12 mouse cellular contexts compared by ENCODE assay signal in the genomic region with DNA sequence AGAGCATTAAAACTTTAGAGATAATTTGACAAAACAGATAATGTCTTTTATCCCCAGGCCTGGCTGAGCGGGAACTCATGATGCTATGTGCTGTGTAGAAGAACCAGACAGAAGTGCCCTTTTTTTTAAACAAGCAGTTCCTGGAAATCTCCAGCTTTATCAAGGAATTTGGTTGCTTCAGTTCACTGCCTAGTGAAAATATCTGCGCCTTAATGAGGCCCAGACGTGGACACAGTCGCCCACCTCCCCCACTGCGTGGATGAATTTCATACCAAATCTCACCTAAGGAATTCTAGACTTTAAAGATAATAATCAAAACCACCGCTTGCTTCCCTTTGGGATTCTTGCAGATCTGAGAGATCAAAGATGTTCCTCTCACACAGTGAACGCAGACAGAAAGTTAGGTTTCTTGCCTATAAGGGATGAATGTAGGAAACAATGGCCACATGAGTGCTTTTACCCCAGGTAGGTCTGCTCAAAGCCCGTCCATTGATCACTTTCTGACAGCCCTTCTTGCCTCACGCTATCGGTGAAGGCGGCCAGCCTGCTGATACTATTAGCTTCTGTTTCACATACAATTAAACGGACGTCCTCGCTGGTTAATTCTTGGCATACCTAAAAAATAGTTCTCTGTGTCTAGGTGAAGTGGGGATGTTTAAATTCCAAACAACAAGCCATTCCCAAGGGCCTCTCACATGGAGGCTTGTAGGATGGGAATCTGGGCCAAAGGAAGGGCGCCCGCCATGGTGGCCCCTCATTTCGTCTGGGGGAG.
DNase-seq lines count a peak whose midpoint lies in the region; ATAC-seq and TF ChIP-seq lines count a peak whose summit lies in the region.
"Had no signal": no experiment of that assay in that cellular context is flagged by ENCODE, and none has a peak within 500 bp of the region (broad histone marks: within the 10 kb centered on the region; RNA-seq: fewer than 3 reads in every experiment).

No protein-coding gene starts in this region.

- no peak overlapping the region for H3K9ac ChIP-seq in heart, postnatal 0 days (replicated peaks; ENCODE audit: low read depth, low read length)

- no peaks in the 10 kb centered on the region for H3K27me3 ChIP-seq in heart, postnatal 0 days (ENCODE audit: control insufficient read depth, insufficient read depth, low read length)

- peaks cover 18% of the 10 kb centered on the region for H3K4me1 ChIP-seq in heart, postnatal 0 days (ENCODE audit: control insufficient read depth, insufficient read depth)
- H3K4me1 ChIP-seq: midbrain, embryonic 10.5 days had no signal

- no peak for TF ChIP-seq CTCF in heart, postnatal 0 days (IDR thresholded peaks at IDR 0.05; ENCODE audit: low read depth)

- H3K9me3 ChIP-seq in heart, postnatal 0 days (replicated peaks; ENCODE audit: control insufficient read depth, low read length), result no peaks in the 10 kb centered on the region
- H3K9me3 ChIP-seq: midbrain, embryonic 10.5 days had no signal

- no peak overlapping the region for H3K4me3 ChIP-seq in heart, postnatal 0 days (ENCODE audit: low read depth, low read length)
- H3K4me3 ChIP-seq: gastrocnemius, adult 2 months; midbrain, embryonic 10.5 days had no signal

- 0 out of 2 replicates have a peak overlapping the region, but pooled peaks have one; percentile 6 for H3K27ac ChIP-seq in heart, postnatal 0 days (ENCODE audit: low read depth)
- H3K27ac ChIP-seq: gastrocnemius, adult 2 months; midbrain, embryonic 10.5 days had no signal

- no peak for ATAC-seq in heart, postnatal 0 days (ENCODE audit: insufficient read depth, low read depth)

- WGBS in heart, postnatal 0 days, result 59% methylated on average over 17 of the region's 17 CpGs

- no peak overlapping the region for H3K4me2 ChIP-seq in heart, postnatal 0 days (ENCODE audit: low read depth, low read length)

- H3K36me3 ChIP-seq in heart, postnatal 0 days (replicated peaks; ENCODE audit: control insufficient read depth, insufficient read depth, low read length), result no peaks in the 10 kb centered on the region
- H3K36me3 ChIP-seq: midbrain, embryonic 10.5 days had no signal

- DNase-seq in heart, postnatal 0 days (ENCODE audit: low spot score), result no peak
- DNase-seq in heart, adult 18-20 months, result no peak
- peak; percentile 45 for DNase-seq in NIH3T3 (ENCODE audit: low read depth)
- peak; percentile 53 for DNase-seq in embryo, embryonic 10.5 days (ENCODE audit: low spot score)
- DNase-seq in forelimb bud, embryonic 11.5 days (ENCODE audit: low read depth, low spot score), result peak; percentile 52
- DNase-seq in frontal cortex, postnatal 10 days (ENCODE audit: low spot score in 2 of 2), result no peak
- no peak for DNase-seq in right cerebral cortex, adult 2 months (ENCODE audit: low spot score in 2 of 2)
- DNase-seq: cerebellum, adult 9-10 months; gastrocnemius, adult 2 months; kidney, adult 8-10 months; lung, adult 18-20 months had no signal

- no peak for TF ChIP-seq EP300 in heart, postnatal 0 days (IDR thresholded peaks at IDR 0.05; ENCODE audit: low read depth)

Comparison
In these comparisons a context has a peak if more than half of its experiments do, and no peak if none do; other contexts are left out.
1. DNase-seq: peak in NIH3T3 (single experiment), embryo, embryonic 10.5 days (single experiment) and forelimb bud, embryonic 11.5 days (single experiment); none in heart, postnatal 0 days (single experiment), heart, adult 18-20 months (0 of 2), frontal cortex, postnatal 10 days (0 of 2) and right cerebral cortex, adult 2 months (0 of 2).